Mouse (Mus musculus) hematopoietic multipotent progenitor cell, adult 10-12 weeks (in vitro differentiated cells): Measurements from ENCODE around the gene 3100002H09Rik. TPM values are rescaled to one million over a fixed set of nuclear protein-coding genes. Genes with fewer than 3 reads are reported as not detected.

Experiments
- polyA plus RNA-seq: library from polyadenylated mRNA; stranded (reverse); fragments of >175 nt; gene quantifications from 2 replicates; pipeline ENCODE4 v1.2.3, GENCODE M21; 2012; ENCODE audit warnings: low replicate concordance

3100002H09Rik gene
- polyA plus RNA-seq: not detected in 2 replicates

DNA sequence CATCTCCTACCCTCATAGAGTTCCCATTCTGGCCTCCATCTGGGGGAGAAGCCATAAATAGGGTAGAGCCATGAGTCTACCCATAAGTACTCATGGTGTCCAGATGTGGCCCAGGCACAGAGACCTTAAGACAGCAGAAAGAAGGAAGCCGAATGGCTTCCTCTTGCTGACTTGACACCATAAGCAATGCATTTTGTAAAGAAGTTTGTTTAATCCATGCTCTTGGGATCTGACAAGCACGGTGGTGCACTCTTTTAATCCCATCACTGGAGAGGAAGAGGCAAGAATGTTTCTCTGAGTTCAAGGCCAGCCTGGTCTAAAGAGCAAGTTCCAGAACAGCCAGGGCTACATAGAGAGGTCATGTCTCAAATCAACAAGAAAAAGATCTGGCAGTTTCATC is at the start of gene 3100002H09Rik:
TSS of gene 3100002H09Rik (minus strand) at position 101 of the 400 bp plus-strand sequence.

DNA sequence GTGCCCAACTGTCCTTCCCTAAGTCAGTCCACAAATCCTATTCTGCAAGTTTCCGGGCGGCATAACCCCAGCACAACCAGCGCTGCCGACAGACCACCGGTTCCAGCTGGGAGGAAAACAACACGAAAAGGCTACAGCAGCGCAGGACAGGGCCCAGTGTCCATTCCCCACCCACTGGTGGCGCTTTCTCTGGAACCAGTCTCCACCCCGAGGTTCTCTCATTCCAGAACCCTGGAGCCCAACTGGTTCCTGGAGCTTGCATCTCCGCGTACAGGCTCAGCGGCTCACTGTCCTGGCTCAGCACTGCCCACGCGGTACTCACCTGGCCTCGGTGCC is 45.9 kb upstream of the 3100002H09Rik start, which contains the start of gene Pou3f1:
TSS of gene Pou3f1 (plus strand) at position 290 of the 336 bp plus-strand sequence.

Other genes starting within 250 kb of the 3100002H09Rik start
- 0.02 TPM in 1 of 2 replicates, not detected in the other for gene Pou3f1, start 46.0 kb upstream of the 3100002H09Rik start, polyA plus RNA-seq
- 1.2 and 7.8 TPM in 2 replicates for gene Utp11, start 82.8 kb upstream of the 3100002H09Rik start, polyA plus RNA-seq
- 17.6 and 33.3 TPM in 2 replicates for gene Fhl3, start 89.9 kb upstream of the 3100002H09Rik start, polyA plus RNA-seq
- gene Sf3a3, start 104.0 kb upstream of the 3100002H09Rik start, polyA plus RNA-seq: 20.3 and 20.4 TPM in 2 replicates
- gene Inpp5b, start 131.0 kb upstream of the 3100002H09Rik start, polyA plus RNA-seq: 17.0 and 19.0 TPM in 2 replicates
- 9.3 and 10.7 TPM in 2 replicates for gene Mtf1, start 191.3 kb upstream of the 3100002H09Rik start, polyA plus RNA-seq
- 9.8 and 17.4 TPM in 2 replicates for gene Yrdc, start 239.9 kb upstream of the 3100002H09Rik start, polyA plus RNA-seq
- 9.1 and 20.3 TPM in 2 replicates for gene 1110065P20Rik, start 240.4 kb upstream of the 3100002H09Rik start, polyA plus RNA-seq